ENCODE assay signal across 23 mouse cellular contexts in genomic region chr4:142046496-142046895, GRCm38 (mm10). TPM values are rescaled to one million over a fixed set of nuclear protein-coding genes. Genes with fewer than 3 reads are reported as not detected.
A peak's percentile ranks its signal among the peaks of the same experiment; 100 is the strongest.
DNase-seq lines count a peak whose midpoint lies in the region; ATAC-seq and TF ChIP-seq lines count a peak whose summit lies in the region.
"Had no signal": no experiment of that assay in that cellular context is flagged by ENCODE, and none has a peak within 500 bp of the region (broad histone marks: within the 10 kb centered on the region; RNA-seq: fewer than 3 reads in every experiment).

No protein-coding gene starts in this region.

- WGBS in kidney, embryonic 15.5 days, result 56% methylated on average over 7 of the region's 7 CpGs

- no peaks in the 10 kb centered on the region for H3K9me3 ChIP-seq in kidney, embryonic 15.5 days (replicated peaks)
- H3K9me3 ChIP-seq: embryonic facial prominence, embryonic 12.5 days; forebrain, embryonic 15.5 days; heart, embryonic 15.5 days had no signal

- TF ChIP-seq CTCF in Patski (IDR thresholded peaks at IDR 0.05), result no peak

- CTCF ChIA-PET in Patski (lab: Charles Lee), result no interaction called here

- H3K4me1 ChIP-seq in kidney, embryonic 15.5 days, result peaks cover 84% of the 10 kb centered on the region
- H3K4me1 ChIP-seq: forebrain, embryonic 15.5 days had no signal

- H3K27me3 ChIP-seq in Patski, result no peaks in the 10 kb centered on the region
- no peaks in the 10 kb centered on the region for H3K27me3 ChIP-seq in kidney, embryonic 15.5 days
- H3K27me3 ChIP-seq: embryonic facial prominence, embryonic 12.5 days; forebrain, embryonic 15.5 days; heart, embryonic 15.5 days had no signal

- DNase-seq in heart, adult 11 months, result peak; percentile 57
- DNase-seq in heart, adult 8-10 months (ENCODE audit: low spot score), result no peak
- DNase-seq in Patski (ENCODE audit: low read depth, low spot score), result peak; percentile 6
- peak; percentile 48 for DNase-seq in kidney, postnatal 14 days
- no peak for DNase-seq in urinary bladder, postnatal 36 days (ENCODE audit: low spot score in 2 of 2)
- DNase-seq in thymus, adult 18-20 months, result no peak
- DNase-seq: adrenal gland, postnatal 14 days; B cell, adult 2 months; cerebellum, adult 9-10 months; cerebellum, postnatal 25 days; gastrocnemius, postnatal 36 days; heart, adult 18-20 months; heart, postnatal 14 days had no signal

- no peak overlapping the region for H3K4me3 ChIP-seq in kidney, embryonic 15.5 days (replicated peaks)
- H3K4me3 ChIP-seq: embryonic facial prominence, embryonic 12.5 days; forebrain, embryonic 15.5 days; heart, embryonic 15.5 days had no signal

- ATAC-seq in Patski, result no peak
- no peak; the same call in 1 of the 2 replicates for ATAC-seq in kidney, embryonic 15.5 days (replicated peaks; ENCODE audit: low FRiP score)
- ATAC-seq: activated CD4-positive, CD25-positive, alpha-beta regulatory T cell, adult 4 months; CD4-positive, CD25-positive, alpha-beta regulatory T cell, adult 4 months; forebrain, embryonic 15.5 days had no signal

- no peaks in the 10 kb centered on the region for H3K36me3 ChIP-seq in kidney, embryonic 15.5 days
- H3K36me3 ChIP-seq: embryonic facial prominence, embryonic 12.5 days; forebrain, embryonic 15.5 days; G1E; heart, embryonic 15.5 days had no signal

- POLR2A ChIA-PET in Patski (lab: Charles Lee), result interaction anchor here (0.5 kb wide), 1 partner anchor 11 kb away, joined by 4 read pairs; no protein-coding TSS in a partner anchor

- no peak overlapping the region for H3K9ac ChIP-seq in kidney, embryonic 15.5 days
- H3K9ac ChIP-seq: embryonic facial prominence, embryonic 12.5 days; forebrain, embryonic 15.5 days; heart, embryonic 15.5 days had no signal

- peak overlapping the region; percentile 66; the same call in 1 of the 2 replicates for H3K27ac ChIP-seq in kidney, embryonic 15.5 days
- H3K27ac ChIP-seq: embryonic facial prominence, embryonic 12.5 days; forebrain, embryonic 15.5 days; heart, embryonic 15.5 days had no signal

- in situ Hi-C loops in Patski (cut with MboI; ENCODE audit: low pct_unique_long_range_greater_than_20kb), result no loop called here

- no peak overlapping the region for H3K4me2 ChIP-seq in kidney, embryonic 15.5 days
- H3K4me2 ChIP-seq: embryonic facial prominence, embryonic 12.5 days; forebrain, embryonic 15.5 days; heart, embryonic 11.5 days; heart, embryonic 15.5 days had no signal

RNA-seq across cellular contexts. Expression of gene Fhad1, which starts 31.6 kb away (rescaled TPM):
- under 1 TPM; 0.26 to 0.41 (median 0.35) TPM for total RNA-seq in heart, adult 8-10 months (2022)
- polyA plus RNA-seq in Patski (2021), result 0.41 TPM
- 0.87 and 1.4 TPM in 2 replicates for polyA plus RNA-seq in kidney, embryonic 15.5 days (2015; fragmentation: Nextera tagmentation; extraction: Ambion mirVana)
- total RNA-seq: gastrocnemius, adult 8-10 months; hematopoietic stem cell, adult 5-6 weeks had no signal
- polyA plus RNA-seq: G1E had no signal

RNA-seq across cellular contexts. Expression of gene Tmem51, which starts 37.6 kb away (rescaled TPM):
- total RNA-seq in heart, adult 8-10 months (2022), result 1 to 10 TPM; 4.4 to 5.4 (median 4.7) TPM
- 10.3 TPM for polyA plus RNA-seq in Patski (2021)
- polyA plus RNA-seq in kidney, embryonic 15.5 days (2015; fragmentation: Nextera tagmentation; extraction: Ambion mirVana), result 29.1 and 29.5 TPM in 2 replicates
- polyA plus RNA-seq: G1E had no signal

Comparison
In these comparisons a context has a peak if more than half of its experiments do, and no peak if none do; other contexts are left out.
1. DNase-seq: peak in heart, adult 11 months (single experiment), Patski (single experiment) and kidney, postnatal 14 days (single experiment); none in heart, adult 8-10 months (single experiment), urinary bladder, postnatal 36 days (0 of 2) and thymus, adult 18-20 months (0 of 2).